Mouse (Mus musculus) MEL-GATA-1-ER (cell line): ENCODE data around the gene Gm21586.
"Not testable (repeated sequence)": the region's sequence is repeated elsewhere in the genome, so short reads cannot be mapped to it uniquely, and the experiment has no call there.

Experiments used
- DNase-seq: peaks from one replicate; pipeline ENCODE4 v3.0.0-alpha.2; 2012; ENCODE audit warnings: low read depth; ENCODE audit errors: extremely low read depth

The Gm21586 gene

GRCm38 (mm10) chr4:42439078-42439477 is at the start of gene Gm21586:
Gene Gm21586 (plus strand): TSS chr4:42439378.
- DNase-seq, result not testable (repeated sequence)

DNA sequence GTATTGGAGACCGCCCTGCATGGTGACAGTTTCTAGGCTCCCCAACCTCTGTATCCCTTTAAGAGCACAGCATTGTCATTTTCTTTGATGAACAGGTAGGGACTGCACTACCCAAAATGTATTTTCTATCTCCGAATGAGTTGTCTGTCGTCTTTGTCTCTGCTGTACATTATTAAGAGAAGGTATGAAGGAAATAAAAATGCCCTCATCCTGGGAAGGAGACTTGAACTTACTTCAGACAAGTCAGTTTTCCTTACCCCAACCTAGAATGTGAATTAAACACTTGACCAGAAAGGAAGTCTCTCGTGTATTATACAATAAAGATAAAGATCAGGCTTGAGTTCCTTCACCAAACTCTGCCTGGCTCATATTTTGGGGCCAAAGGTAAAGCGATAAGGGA is 27.3 kb downstream of the Gm21586 start, which contains the start of gene Gm2163:
Gm2163 (plus strand) TSS at position 301 of the 400 bp plus-strand sequence.
- not testable (repeated sequence) for DNase-seq
